Mouse (Mus musculus) inflammation-experienced regulatory T-cells, adult 16 weeks (primary cell): Measurements from ENCODE around the gene Ddx19b. TPM values are rescaled to one million over a fixed set of nuclear protein-coding genes. Genes with fewer than 3 reads are reported as not detected.

Experiments
- polyA plus RNA-seq: library from polyadenylated mRNA; unstranded; fragments of 100-300 nt; shearing (Covaris generic); gene quantifications from one replicate; pipeline ENCODE4 v1.2.1, GENCODE M21; 2017

Gene Ddx19b
- 19.4 TPM for polyA plus RNA-seq

DNA sequence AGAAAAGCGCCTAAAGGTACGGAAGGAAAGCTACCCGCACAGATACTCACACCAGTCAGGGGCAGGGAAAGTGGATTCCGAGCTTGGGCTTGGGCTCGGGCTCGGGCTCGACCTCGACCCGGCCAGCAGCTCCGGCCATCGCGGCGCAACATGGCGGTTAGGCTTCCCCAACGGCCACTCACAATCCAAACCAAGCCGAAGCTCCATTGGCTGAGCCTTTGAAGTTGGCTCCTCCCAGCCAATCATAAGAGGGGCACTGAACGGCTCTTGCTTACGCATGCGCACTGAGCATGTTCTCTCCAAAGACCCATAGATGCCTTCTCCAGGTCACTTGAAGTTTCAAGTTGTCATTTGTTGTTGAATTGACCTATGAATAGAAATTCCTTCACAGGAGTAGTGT, at the start of gene Ddx19b:
TSS of gene Ddx19b (minus strand) at position 180 of the 400 bp plus-strand sequence.

DNA sequence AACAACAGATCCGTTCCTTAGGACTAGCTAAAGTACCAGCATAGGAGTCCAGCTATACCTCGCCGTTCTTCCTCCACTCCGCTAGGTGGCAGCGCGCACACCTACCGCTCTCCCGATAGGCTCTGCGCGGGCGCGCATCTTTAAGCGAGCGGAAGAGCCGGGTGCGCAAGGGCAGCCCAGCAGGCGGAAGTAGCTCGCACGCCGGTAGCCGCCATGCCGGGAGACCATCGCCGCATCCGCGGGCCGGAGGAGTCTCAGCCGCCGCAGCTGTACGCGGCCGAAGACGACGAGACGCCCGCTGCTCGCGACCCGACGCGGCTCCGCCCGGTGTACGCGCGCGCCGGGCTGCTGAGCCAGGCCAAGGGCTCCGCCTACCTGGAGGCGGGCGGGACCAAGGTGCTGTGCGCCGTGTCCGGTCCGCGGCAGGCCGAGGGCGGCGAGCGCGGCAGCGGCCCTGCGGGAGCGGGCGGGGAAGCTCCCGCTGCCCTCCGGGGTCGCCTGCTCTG, 24.7 kb upstream of the Ddx19b start, which contains the start of gene Exosc6:
TSS of gene Exosc6 (plus strand) at position 182 of the 506 bp plus-strand sequence.

GRCm38 (mm10) chr8:111032916-111033315, 1.4 kb upstream of the Ddx19b start, which contains the start of gene Aars:
Gene Aars (plus strand): TSS chr8:111033144.

GRCm38 (mm10) chr8:110997547-110998531, 33.7 kb downstream of the Ddx19b start, which contains the start of gene Ddx19a:
Gene Ddx19a (minus strand): TSS chr8:110997800.

Other genes starting within 250 kb of the Ddx19b start
- not detected for gene Il34, start 225.8 kb downstream of the Ddx19b start, polyA plus RNA-seq
- 88.0 TPM for gene Cog4, start 185.2 kb downstream of the Ddx19b start, polyA plus RNA-seq
- gene Sf3b3, start 185.0 kb downstream of the Ddx19b start, polyA plus RNA-seq = 236 TPM
- 12.0 TPM for gene Fuk, start 129.3 kb downstream of the Ddx19b start, polyA plus RNA-seq
- 7.4 TPM for gene St3gal2, start 111.8 kb downstream of the Ddx19b start, polyA plus RNA-seq
- 21.0 TPM for gene Ddx19a, start 34.0 kb downstream of the Ddx19b start, polyA plus RNA-seq
- 60.9 TPM for gene Aars, start 1.4 kb upstream of the Ddx19b start, polyA plus RNA-seq
- not detected for gene Exosc6, start 24.6 kb upstream of the Ddx19b start, polyA plus RNA-seq
- not detected for gene Clec18a, start 60.7 kb upstream of the Ddx19b start, polyA plus RNA-seq
- 17.6 TPM for gene Pdpr, start 62.9 kb upstream of the Ddx19b start, polyA plus RNA-seq
- 46.6 TPM for gene Glg1, start 227.5 kb upstream of the Ddx19b start, polyA plus RNA-seq